Mouse (Mus musculus): ENCODE results near the gene Vapb.

GRCm38 (mm10) chr2:173689835-173690234 is 47.5 kb upstream of the Vapb start:
- TF ChIP-seq CTCF (conservative IDR thresholded peaks at IDR 0.05; ENCODE audit: insufficient read depth, insufficient read length, low read depth, low read length): no peak
- TF ChIP-seq POLR2A (IDR thresholded peaks at IDR 0.05; ENCODE audit: low read depth, low read length): no peak
